ENCODE assay signal across 9 mouse cellular contexts in the genomic region with DNA sequence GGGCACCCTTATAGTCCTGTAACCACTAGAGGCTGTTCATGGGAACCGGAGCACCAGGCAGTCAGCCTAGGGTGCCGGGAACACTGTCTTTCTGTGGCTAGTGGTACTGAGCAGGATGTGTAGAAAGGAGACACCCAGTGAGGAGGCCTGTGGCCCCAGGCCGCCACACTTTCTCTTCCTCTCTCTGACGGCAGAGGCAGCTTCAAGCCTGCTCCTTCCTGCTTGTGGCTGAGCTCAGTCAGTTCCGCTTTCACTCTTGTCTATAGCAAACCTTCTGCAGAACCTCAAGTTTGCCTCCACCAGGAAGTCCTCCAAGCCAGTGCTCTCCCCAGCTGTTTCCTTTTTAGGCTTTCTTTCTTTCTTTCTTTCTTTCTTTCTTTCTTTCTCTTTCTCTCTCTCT.
A peak's percentile ranks its signal among the peaks of the same experiment; 100 is the strongest.
DNase-seq lines count a peak whose midpoint lies in the region; ATAC-seq and TF ChIP-seq lines count a peak whose summit lies in the region.
"Had no signal": no experiment of that assay in that cellular context is flagged by ENCODE, and none has a peak within 500 bp of the region (broad histone marks: within the 10 kb centered on the region; RNA-seq: fewer than 3 reads in every experiment).

No protein-coding gene starts in this region.

- no peak overlapping the region for H3K27ac ChIP-seq in gastrocnemius, adult 2 months
- H3K27ac ChIP-seq: midbrain, embryonic 10.5 days had no signal

- no peak overlapping the region for H3K4me3 ChIP-seq in gastrocnemius, adult 2 months
- H3K4me3 ChIP-seq: midbrain, embryonic 10.5 days had no signal

- intact Hi-C loops in gastrocnemius, adult 2 months (cut with DNase I): no loop called here
- intact Hi-C loops in gastrocnemius, postnatal 36 days (cut with DNase I): no loop called here
- intact Hi-C loops in heart, postnatal 36 days (cut with DNase I): no loop called here

- peak; percentile 38 for DNase-seq in gastrocnemius, adult 2 months
- DNase-seq in gastrocnemius, postnatal 36 days: no peak
- DNase-seq in CD4-positive helper T cell, adult 2 months (ENCODE audit: low read depth, low spot score): peak; percentile 91
- DNase-seq in heart, postnatal 36 days: peak; percentile 24 to 28
- no peak for DNase-seq in testis, postnatal 14 days (ENCODE audit: low spot score)
- DNase-seq in right cerebral cortex, postnatal 4 days: no peak

- no peak for TF ChIP-seq CTCF in gastrocnemius, adult 2 months (IDR thresholded peaks at IDR 0.05)

- peak; percentile 98 for ATAC-seq in neutrophil, adult 5-6 weeks (ENCODE audit: extremely low read depth, insufficient number of reproducible peaks, low FRiP score, poor library complexity, severe bottlenecking)
- no peak for ATAC-seq in cerebellum, adult (ENCODE audit: insufficient number of reproducible peaks, low FRiP score, low TSS enrichment)

Comparison
In these comparisons a context has a peak if more than half of its experiments do, and no peak if none do; other contexts are left out.
1. DNase-seq: peak in gastrocnemius, adult 2 months (single experiment), CD4-positive helper T cell, adult 2 months (single experiment) and heart, postnatal 36 days (2 of 2); none in gastrocnemius, postnatal 36 days (0 of 2), testis, postnatal 14 days (single experiment) and right cerebral cortex, postnatal 4 days (single experiment).